9 mouse cellular contexts compared by ENCODE assay signal in genomic region chr3:121636315-121636714, GRCm38 (mm10). TPM values are rescaled to one million over a fixed set of nuclear protein-coding genes. Genes with fewer than 3 reads are reported as not detected.
DNase-seq lines count a peak whose midpoint lies in the region; ATAC-seq and TF ChIP-seq lines count a peak whose summit lies in the region.
"Had no signal": no experiment of that assay in that cellular context is flagged by ENCODE, and none has a peak within 500 bp of the region (broad histone marks: within the 10 kb centered on the region; RNA-seq: fewer than 3 reads in every experiment).

No protein-coding gene starts in this region.

- peaks cover 5% of the 10 kb centered on the region for H3K4me1 ChIP-seq in heart, embryonic 15.5 days (replicated peaks)
- no peaks in the 10 kb centered on the region for H3K4me1 ChIP-seq in olfactory bulb, adult 2 months (ENCODE audit: control insufficient read depth, insufficient read depth, low read length)

- 30% methylated on average over 6 of the region's 6 CpGs for WGBS in heart, embryonic 15.5 days
- 41% methylated on average over 6 of the region's 6 CpGs for WGBS in olfactory bulb, adult 2 months

- no peak overlapping the region for H3K27ac ChIP-seq in heart, embryonic 15.5 days
- 0 out of 2 replicates have a peak overlapping the region, but pooled peaks have one; percentile 64 for H3K27ac ChIP-seq in olfactory bulb, adult 2 months (ENCODE audit: insufficient read depth, low read depth, low read length)
- H3K27ac ChIP-seq: limb, embryonic 15.5 days had no signal

- no peaks in the 10 kb centered on the region for H3K9me3 ChIP-seq in heart, embryonic 15.5 days (replicated peaks)
- H3K9me3 ChIP-seq: limb, embryonic 15.5 days had no signal

- no peak overlapping the region for H3K4me2 ChIP-seq in heart, embryonic 15.5 days
- H3K4me2 ChIP-seq: limb, embryonic 15.5 days had no signal

- H3K36me3 ChIP-seq in heart, embryonic 15.5 days: no peaks in the 10 kb centered on the region
- H3K36me3 ChIP-seq: limb, embryonic 15.5 days had no signal

- peak; percentile 63 to 78 for DNase-seq in adrenal gland, adult (ENCODE audit: inconsistent age in 2 of 2, low spot score in 1 of 2)
- no peak for DNase-seq in adrenal gland, adult 2 months
- peak; percentile 40 for DNase-seq in ovary, postnatal 36 days (ENCODE audit: low spot score)
- DNase-seq in ovary, postnatal 10 days (ENCODE audit: low spot score): no peak
- peak; percentile 67 to 77 for DNase-seq in layer of hippocampus, postnatal 10 days (ENCODE audit: low spot score in 2 of 2)
- no peak for DNase-seq in spleen, adult 18-20 months

- ATAC-seq in heart, embryonic 15.5 days (replicated peaks; ENCODE audit: insufficient number of reproducible peaks, insufficient read depth, low FRiP score, low read depth): 0 out of 2 replicates have a peak, but pooled peaks have one; percentile 58

- no peak overlapping the region for H3K9ac ChIP-seq in heart, embryonic 15.5 days
- H3K9ac ChIP-seq: limb, embryonic 15.5 days had no signal

- H3K4me3 ChIP-seq in heart, embryonic 15.5 days: no peak overlapping the region
- no peak overlapping the region for H3K4me3 ChIP-seq in olfactory bulb, adult 2 months (ENCODE audit: insufficient read depth, low read depth, low read length)
- H3K4me3 ChIP-seq: limb, embryonic 15.5 days had no signal

- H3K27me3 ChIP-seq in heart, embryonic 15.5 days: no peaks in the 10 kb centered on the region
- H3K27me3 ChIP-seq: limb, embryonic 15.5 days had no signal

- TF ChIP-seq POLR2A in olfactory bulb, adult 2 months (IDR thresholded peaks at IDR 0.05; ENCODE audit: insufficient read depth, low read depth, low read length): no peak

- TF ChIP-seq CTCF in olfactory bulb, adult 2 months (IDR thresholded peaks at IDR 0.05; ENCODE audit: insufficient read depth, low read depth, low read length): no peak

RNA-seq across cellular contexts. Expression of gene 4930432M17Rik, which starts 34.2 kb away (rescaled TPM):
- total RNA-seq in adrenal gland, adult 2 months (2021): not detected
- not detected in 2 replicates for polyA plus RNA-seq in adrenal gland, adult 2 months (2012; rRNA removed)
- polyA plus RNA-seq in heart, embryonic 15.5 days (2015; fragmentation: Nextera tagmentation; extraction: Ambion mirVana): not detected in 2 replicates
- total RNA-seq in layer of hippocampus, postnatal 10 days (2021): not detected
- polyA plus RNA-seq in olfactory bulb, adult 2 months (2012; ENCODE audit: insufficient read depth, insufficient read length, low replicate concordance, missing spikeins): not detected in 2 replicates
- polyA plus RNA-seq: limb, embryonic 15.5 days had no signal

Comparison
In these comparisons a context has a peak if more than half of its experiments do, and no peak if none do; other contexts are left out.
1. DNase-seq: peak in adrenal gland, adult (2 of 2), ovary, postnatal 36 days (single experiment) and layer of hippocampus, postnatal 10 days (2 of 2); none in adrenal gland, adult 2 months (single experiment), ovary, postnatal 10 days (single experiment) and spleen, adult 18-20 months (0 of 2).